Mouse (Mus musculus) adrenal gland, postnatal 25 days (tissue): ENCODE measurements around the gene Atp6v1e2. TPM values are rescaled to one million over a fixed set of nuclear protein-coding genes. Genes with fewer than 3 reads are reported as not detected.

Experiments
- DNase-seq: peaks from one replicate; pipeline ENCODE4 v3.0.0; 2021; ENCODE audit warnings: mixed read lengths
- long read RNA-seq: library from polyadenylated mRNA; stranded (forward); transcript quantifications from one replicate; pipeline ENCODE4 v2.0.0, GENCODE M21; 2021
- total RNA-seq: library from RNA; stranded (reverse); gene quantifications from 2 replicates; pipeline ENCODE4 v1.2.3, GENCODE M21; 2021

Atp6v1e2 gene
- total RNA-seq = not detected in 2 replicates
- long read RNA-seq = 0 reads

DNA sequence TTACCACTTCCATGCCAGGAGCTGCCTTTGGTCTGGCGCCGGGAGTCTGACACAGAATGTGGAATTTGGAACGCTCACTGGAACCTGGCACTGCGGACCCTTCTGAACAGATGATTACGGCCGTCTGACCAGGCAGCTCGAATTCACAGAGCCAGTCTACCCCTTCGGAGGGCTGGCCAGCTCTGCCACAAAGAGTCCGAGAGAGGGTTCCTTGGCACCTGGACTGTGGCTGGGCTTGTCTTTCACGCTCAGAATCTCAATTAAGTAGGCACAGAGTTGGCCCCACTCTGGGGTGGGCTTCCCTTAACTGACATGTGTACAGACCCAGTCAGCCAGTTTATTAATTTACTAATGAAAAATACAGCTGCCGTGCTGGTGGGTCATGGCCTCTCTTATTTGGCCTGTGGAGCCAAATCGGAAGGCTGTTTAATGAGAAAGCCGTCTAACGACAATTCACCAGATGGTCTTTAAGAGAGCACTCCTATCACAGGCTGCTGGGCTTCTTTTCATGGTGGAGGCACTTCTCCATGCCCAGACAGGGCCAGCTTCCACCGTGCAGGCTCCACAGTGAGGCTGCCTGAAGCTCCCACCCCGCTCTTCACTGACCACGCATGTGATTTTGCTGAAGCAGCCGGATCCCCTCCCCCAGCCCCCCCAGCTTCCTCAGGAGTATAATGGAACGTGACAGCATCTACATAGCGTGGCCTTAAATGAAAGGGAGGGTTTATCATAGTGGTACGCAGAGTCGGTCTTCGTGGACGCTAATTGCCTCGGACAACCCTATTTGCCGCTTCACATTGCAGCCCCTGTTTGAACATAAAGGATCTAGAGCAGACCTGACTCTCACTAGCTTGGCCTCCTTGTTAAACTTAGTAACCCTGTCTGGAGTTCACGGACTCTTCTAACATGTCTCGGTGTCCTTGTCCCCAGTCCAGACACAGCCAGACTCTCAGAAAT, at the start of gene Atp6v1e2:
Gene Atp6v1e2, minus strand, starts transcription at position 58 of the 957 bp plus-strand sequence.
- no peak for DNase-seq

DNA sequence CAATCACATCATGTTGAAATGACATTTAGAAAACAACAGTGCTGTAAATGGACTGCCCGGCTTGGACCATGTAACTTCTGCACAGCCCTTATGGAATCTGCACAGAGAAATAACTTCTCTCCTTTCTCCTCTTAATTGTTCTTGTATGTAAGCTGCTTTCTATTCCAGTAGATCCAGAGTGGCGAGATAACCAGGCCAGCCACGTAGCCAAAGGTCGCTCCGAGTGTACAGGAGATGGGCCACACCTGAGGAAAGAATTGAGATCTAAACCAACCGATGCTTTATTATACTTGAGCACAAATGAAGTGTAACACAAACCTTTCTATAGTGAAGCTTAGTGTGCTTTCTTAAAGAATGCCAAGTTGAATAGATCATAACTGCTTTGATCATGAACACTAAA, 49.6 kb upstream of the Atp6v1e2 start:
- no peak for DNase-seq

DNA sequence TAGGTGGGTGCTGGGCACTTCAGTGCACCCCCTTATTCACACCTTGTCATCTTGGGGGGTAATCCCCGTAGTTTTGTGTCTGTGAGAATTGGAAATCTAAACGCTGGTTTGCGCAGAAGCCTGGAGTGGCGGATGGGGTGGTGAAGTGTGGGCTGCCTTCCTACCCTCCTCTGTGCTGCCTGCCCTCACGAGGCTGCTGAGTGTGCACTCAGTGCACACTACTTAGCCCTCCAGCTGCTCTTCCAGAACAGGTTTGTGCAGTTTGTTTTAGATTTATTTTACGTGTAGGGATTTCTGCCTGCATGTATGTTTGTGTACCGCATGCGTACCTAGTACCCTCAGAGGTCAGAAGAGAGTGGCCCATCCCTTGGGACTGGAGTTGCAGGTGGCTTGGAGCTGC, 43.6 kb upstream of the Atp6v1e2 start:
- no peak for DNase-seq

DNA sequence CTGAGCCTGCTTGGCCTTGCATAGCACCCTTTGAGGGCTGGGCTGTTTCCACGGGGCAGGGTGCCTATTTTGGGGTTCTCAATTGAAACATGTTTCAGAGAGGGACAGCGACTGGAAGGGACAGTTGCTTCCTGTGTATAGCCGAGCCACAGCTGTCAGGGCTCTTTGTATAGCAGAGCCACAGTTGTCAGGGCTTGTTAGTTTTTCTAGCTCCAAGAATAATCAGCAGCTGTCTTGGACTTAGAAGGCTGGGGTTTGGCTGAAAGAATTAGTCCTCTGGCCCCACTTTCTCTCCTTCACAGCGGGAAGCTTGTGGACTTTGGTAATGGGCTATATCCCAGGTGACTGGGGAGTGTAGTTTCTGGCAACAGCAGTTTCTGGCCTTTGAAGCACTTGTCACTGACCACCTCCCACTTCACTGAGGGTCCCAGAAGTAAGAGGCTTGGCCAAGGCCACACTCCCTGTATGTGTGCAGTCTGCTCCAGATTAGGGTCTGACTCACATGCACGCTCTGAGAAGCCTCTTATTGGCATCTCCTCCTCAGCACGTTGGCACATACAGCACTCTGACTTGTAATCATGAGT, 41.0 kb upstream of the Atp6v1e2 start:
- DNase-seq = no peak

DNA sequence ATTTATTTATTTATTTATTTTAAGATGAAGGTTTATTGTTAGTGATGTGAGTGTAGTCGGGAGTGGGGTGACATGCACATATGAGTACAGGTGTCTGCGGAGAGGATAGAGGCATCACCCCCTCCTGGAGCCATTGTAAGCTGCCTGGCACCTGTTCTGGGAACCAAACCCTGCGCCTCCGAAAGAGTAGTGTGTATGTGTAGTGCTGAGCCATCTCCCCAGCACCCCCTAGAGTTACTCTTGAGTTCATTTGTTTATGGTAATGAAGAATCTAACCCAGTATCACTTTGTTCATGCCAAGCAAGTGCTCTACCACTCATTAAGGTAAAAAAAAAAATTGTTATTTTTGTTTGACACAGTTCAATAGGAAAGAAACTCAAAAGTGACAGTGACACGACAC, 40.5 kb upstream of the Atp6v1e2 start:
- no peak for DNase-seq

DNA sequence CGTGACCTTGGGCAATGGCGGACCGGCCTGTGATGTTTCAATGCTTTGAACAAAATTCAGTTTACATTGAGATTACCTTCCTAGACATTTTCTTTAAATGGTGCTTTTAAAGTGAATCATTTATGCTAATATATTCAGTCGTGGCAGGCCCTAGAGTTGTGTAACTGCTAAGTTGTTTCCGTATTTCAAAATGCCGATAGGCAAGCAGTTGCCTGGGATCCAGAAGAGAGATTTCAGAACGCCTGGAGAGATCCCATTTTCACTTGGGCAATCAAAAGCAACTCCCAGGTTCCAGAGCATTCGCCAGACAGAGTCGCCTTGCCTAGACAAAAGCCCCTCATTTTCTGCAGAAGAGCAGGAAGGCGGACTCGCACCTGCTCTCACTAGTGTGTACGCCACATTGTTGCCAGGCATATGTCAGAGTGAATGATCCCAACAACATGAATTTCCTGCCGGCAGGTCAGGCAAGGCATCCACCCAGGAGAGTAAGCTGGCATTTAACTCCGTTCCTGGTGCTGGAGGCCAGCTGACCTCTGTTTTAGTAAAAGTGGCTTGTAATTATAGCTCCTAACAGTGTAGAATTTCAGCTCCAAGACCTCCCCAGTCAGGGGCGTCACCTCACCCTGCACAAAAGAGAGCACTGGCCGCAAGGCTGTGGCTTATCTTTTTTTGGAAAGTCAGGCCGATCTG, 38.9 kb upstream of the Atp6v1e2 start:
- no peak for DNase-seq

DNA sequence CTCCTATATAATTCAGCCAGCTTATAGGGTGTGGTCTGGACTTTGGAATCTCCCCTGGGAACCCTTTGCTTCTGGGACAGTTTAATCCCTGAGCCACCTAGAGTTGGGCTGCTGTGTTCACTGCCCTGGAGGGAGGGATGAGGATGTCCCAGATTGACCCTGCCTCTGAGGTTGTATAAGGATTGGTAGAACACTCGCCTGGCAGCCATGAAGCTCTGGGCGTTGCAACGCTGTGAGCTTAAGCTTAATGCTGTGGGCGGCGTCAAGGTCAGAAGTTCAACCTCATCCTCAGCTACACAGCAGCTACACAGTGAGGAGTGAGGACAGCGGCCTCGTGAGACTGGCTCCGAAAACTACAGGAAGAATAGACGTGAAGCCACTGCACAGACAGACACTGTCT, 34.8 kb upstream of the Atp6v1e2 start:
- no peak for DNase-seq

DNA sequence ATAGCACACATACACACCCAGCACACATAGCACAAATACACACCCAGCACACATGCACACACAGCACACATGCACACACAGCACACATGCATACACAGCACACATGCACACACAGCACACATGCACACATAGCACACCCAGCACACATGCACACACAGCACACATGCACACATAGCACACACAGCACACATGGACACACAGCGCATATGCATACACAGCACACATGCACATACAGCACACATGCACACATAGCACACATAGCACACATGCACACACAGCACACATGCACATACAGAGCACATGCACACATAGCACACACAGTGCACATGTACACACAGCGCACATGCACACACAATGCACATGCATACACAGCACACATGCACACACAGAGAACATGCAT, 34.0 kb upstream of the Atp6v1e2 start:
- DNase-seq = no peak

DNA sequence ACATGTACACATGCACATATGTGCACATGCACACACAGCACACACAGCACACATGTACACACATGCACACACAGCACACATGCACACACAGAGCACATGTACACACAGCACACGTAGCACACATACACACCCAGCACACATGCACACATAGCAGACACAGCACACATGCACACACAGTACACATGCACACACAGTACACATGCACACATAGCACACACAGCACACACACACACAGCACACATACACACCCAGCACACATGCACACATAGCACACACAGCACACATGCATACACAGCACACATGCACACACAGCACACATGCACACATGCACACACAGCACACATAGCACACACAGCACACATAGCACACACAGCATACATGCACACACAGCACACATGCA, 33.5 kb upstream of the Atp6v1e2 start:
- DNase-seq = no peak

DNA sequence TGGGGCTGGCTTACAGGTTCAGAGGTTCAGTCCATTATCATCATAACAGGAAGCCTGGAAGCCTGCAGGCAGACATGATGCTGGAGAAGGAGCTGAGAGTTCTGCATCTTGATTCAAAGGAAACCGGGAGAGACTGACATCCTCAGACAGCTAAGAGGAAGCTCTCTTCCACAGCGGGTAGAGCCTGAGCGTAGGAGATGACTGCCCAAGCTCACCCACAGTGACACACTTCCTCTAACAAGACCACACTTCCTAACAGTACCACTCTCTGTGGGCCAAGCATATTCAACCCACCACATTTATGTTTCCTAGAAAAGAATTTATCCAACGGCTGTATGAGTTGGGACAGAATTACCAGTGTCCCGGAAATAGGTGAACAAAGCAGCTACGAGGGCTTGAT, 30.8 kb upstream of the Atp6v1e2 start:
- no peak for DNase-seq

DNA sequence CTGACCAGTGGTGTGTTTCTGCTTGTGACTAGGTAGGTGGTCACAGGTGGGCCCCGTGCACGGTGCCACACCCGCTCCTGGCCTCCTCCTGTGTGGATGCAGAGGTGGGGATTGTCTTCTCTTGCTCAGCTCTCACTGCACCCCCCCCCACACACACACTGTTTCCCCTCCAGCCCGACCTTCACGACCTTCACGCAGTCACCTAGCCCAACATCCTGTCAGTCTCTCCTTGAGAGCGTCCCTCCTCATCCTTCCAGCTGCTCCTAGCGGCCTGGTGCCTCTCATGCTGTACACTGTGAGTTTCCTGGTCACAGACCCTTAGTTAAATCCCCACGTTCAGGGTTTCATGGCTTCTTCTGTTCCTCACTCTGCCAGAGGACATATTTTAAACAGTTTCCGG, 28.7 kb upstream of the Atp6v1e2 start:
- DNase-seq = no peak

DNA sequence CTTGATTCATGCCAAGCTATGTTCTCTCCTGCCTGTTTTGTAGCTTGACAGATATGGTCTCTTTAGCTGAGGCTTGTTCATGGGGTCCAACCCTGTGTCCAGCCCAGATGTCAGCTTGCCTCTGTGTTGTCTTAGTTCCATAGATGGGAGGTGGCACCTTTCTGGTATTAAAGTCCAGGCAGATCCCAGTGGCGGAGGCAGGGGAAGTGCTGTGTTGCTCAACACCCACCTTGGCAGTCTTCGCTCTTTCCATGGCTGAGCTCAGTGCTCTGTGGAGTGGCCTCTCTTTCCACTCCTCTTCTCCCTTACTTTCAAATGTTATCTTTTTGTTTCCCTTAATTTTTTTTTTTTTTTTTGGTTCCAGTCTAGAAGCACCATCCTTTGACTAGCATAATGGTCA, 25.4 kb upstream of the Atp6v1e2 start:
- no peak for DNase-seq

DNA sequence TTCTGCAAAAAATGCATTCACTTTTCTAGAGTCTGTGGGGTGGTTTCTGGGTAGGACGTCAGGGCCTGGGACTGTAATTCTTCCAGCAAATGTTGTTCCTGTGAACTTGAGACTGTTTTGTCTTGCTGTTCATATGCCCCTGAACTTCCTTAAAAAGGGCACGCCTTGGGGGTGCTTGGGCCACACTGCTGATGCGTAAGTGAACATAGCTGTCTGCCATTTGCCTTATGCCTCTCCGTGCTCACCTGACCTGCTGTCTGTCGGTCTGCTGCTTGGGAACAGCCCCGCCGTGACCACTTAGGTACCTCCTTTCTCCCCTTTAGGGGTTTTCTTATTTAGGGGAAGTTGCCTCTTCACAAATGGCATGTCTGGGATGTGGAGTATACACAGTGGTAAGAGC, 24.2 kb upstream of the Atp6v1e2 start:
- DNase-seq = no peak

DNA sequence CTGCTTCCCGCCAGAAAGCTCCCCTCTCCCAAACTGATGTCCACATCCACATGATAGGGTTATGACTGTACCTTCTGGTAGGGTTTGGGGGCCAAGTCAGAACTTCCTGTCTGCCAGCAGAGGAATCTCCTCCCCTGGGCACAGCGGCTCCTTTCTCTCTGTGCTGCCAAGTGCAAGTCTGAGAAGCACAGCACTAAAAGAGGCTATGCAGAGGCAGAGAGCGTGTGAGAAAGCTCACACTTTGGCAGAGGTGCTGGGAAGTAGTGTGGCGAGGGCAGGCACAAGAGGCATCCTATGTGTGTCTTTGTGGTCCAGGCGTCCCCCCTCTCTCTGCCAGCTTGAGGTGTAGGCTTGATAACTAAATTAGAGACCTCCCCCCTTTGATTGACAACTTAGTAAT, 23.3 kb upstream of the Atp6v1e2 start:
- DNase-seq = no peak

DNA sequence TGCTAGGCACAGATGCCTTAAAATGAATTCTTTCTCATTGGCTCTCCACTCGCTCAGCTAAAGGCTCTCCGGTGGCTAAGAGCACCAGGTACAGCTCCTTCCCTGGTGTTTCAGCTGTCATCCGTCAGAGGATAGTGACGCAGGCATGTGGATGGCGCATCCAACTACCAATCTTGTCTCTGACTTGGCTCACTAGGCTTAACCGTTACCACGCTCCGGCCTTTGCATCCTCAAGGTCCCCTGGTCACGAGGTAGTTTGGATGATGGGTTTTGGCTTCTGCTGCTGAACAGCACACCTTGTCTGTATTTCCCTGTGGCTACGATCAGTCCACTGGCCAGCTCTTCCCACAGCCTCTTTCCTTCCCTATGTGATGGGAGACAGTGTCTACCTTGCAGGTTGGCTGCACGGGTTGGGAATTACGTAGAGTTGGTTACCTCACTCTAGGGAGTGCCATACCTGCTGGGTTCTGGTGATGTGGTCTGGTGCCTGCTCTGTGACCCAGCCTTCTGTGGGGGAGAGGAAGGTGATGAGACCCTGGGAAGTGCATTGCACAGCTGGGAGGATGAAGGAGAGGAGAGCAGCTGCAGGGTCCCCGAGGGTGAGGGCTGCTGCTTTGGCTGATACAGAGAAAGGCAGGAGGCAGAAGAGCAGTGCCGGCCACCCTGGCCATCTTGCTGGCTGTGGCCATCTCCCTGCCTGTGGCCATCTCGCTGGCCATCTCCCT, 22.5 kb upstream of the Atp6v1e2 start:
- no peak for DNase-seq

DNA sequence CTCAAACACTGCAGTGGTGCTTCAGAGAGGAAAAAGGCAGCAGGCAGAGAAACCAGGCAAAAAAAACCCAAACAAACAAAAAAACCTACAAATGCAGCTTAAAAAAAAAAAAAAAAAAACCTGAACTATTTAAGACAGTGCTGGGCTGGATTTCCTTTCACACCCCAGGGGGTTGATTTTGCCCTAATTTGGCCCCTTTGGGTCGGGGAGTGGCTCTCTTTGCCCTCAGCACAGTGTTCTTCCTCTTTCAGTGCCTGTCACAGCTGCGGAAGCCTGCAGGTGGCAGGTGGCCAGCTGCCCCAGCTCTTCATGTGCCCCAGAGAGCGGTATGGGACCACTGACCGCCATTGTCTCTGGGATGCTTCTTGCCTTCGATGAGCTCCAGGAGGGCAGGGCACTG, 21.9 kb upstream of the Atp6v1e2 start:
- DNase-seq = no peak

DNA sequence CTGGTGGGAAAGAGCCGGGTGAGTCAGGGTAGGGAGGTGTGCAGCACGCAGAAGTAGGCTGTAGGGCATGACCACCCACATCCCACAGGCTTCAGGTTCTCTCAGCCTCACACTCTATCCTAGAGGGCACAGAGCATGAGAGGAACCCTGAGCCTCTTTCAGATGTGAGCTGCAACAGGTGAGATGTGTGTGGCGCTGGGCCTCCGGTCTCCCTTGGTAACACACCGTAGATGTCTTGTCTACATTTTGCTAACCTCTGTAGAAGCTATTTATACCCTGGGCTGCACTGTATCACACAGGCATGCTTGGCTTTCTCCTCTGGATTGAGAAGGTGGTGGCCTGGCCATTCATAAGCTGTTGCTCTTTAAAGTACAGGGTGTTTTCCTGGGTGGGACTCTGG, 20.9 kb upstream of the Atp6v1e2 start:
- no peak for DNase-seq

DNA sequence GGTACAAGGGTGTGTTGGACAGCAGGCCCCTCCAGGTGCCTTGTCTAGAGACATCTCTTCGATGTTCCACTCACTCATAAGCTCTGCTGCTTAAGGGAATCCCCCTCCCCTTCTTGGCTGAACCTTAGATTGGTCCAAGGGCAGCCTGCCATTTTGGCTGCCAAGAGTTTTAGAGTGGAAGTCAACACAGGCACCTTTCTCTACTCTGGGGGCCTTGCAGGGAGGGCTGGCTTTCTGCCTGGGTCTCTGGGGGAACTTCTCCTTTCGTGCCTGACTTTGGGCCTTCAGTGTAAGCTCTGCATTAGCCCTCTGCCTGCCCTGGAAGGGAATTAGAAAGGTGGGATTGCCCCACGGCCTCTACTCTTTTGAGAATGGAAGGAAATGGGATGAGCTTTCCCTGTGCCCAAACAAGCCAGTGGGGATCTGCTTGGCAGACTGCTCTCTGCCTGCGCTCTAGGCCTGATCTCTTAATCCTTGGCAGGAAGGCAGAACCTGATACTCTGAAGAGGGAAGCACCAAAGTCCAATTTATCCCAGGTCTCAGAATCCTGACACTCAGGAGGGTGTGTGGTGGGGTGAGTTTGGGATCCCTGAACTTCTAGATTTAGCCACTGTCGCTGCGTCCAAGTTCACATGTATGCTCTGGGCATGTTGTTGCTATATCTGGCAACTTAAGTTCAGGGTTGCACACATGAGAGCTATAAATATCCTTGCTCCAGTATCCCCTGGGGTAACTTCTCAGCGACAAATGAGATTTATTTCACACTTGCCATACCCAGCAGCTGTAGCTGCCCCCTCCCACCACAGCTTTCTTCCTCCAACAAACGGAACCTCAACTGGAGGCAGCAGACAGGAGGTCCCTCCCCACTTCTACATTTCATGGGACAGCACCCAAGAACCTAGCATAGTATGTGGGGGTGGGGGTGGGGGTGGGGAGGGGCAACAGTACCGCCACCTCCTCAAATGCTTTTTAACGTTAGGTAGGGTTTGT, 20.1 kb upstream of the Atp6v1e2 start:
- DNase-seq = no peak

DNA sequence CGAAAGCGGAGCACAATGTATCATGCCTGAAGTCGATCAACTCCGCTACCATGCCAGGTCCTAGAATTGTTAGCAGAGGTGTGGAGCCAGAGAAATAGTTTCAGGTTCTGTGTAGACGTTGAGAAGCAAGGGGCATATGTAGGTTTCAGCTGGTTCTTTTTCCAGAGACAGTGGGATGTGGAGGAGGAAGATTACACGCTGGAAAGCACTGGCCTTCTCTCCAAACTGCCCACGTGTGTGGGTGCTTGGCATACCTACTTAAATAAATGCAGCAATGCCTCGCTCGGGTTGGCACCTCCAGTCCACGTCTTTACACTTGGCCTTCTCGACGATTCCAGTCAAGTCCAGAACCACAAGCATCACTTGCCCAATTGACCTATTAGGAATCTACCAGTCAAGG, 19.4 kb upstream of the Atp6v1e2 start:
- DNase-seq = no peak

DNA sequence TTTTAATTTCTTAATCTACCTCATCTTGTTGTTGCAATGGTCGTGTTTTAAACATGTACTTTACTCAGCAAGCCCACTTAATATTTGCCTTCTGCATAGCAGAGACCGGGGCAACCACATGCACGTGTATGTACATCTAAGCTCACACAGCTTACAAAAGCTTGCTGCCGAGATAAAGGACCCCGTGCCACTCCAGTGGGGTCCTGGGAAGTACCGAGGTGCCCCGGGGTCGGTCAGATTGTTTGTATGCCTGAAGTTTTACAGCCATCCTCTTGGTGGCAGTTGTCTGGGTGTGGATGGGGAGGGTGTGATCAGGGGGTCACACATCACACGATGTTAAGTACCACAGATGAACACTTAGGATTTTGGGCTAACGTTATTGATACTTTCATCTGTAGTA, 18.3 kb upstream of the Atp6v1e2 start:
- DNase-seq = no peak

DNA sequence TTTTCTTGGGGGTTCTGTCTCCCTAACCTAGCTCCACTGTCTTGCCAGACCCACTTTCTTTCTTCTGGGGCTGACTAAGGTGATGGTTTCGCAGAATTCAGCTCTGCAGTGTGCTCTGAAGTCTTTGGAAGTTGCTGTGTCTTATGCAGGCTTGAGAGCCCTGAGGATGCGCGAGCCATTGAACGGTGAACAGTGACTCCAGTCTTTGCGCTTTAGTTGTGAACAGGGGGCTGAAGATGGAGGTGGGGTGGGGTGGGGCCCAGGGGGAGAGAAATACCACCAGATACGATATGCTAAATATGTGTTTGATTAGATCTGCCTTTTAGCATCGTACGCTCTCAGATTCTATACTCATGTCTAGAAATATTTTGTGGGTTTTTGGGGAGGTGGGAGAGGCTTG, 17.4 kb upstream of the Atp6v1e2 start:
- no peak for DNase-seq
